Mouse (Mus musculus): ENCODE data around the gene Tmc8. TPM values are rescaled to one million over a fixed set of nuclear protein-coding genes. Genes with fewer than 3 reads are reported as not detected.

The Tmc8 gene
- polyA plus RNA-seq, 1 experiment, result 5.3 TPM

GRCm38 (mm10) chr11:117839021-117839420, 57.1 kb downstream of the Tmc8 start:
- Histone ChIP-seq H3K4me1 (ENCODE audit: control insufficient read depth, insufficient read depth, low read length) (peaks cover 14% of the 10 kb centered on the region; the same call in 1 of the 2 replicates), H3K27me3 (replicated peaks; ENCODE audit: control insufficient read depth, insufficient read depth, low read length) (no peaks in the 10 kb centered on the region), H3K4me3 (ENCODE audit: insufficient read depth, low read depth, low read length) (no peak overlapping the region), H3K27ac (ENCODE audit: insufficient read depth, low read depth, low read length) (peak overlapping the region; percentile 41), H3K36me3 (ENCODE audit: control insufficient read depth, insufficient read depth, low read length) (no peaks in the 10 kb centered on the region)
- TF ChIP-seq CTCF (conservative IDR thresholded peaks at IDR 0.05; ENCODE audit: insufficient read depth, insufficient read length, low read depth, low read length), result no peak
- no peak for TF ChIP-seq POLR2A (IDR thresholded peaks at IDR 0.05; ENCODE audit: low read depth, low read length)
- 100% methylated on average over 1 of the region's 1 CpGs for WGBS
- no peak for DNase-seq

GRCm38 (mm10) chr11:117840910-117841309, 59.0 kb downstream of the Tmc8 start:
- 31% methylated on average over 1 of the region's 1 CpGs for WGBS
- no peak for DNase-seq
- Histone ChIP-seq H3K27ac (ENCODE audit: insufficient read depth, low read depth, low read length) (no peak overlapping the region), H3K27me3 (replicated peaks; ENCODE audit: control insufficient read depth, insufficient read depth, low read length) (no peaks in the 10 kb centered on the region), H3K4me3 (ENCODE audit: insufficient read depth, low read depth, low read length) (no peak overlapping the region), H3K36me3 (ENCODE audit: control insufficient read depth, insufficient read depth, low read length) (no peaks in the 10 kb centered on the region), H3K4me1 (ENCODE audit: control insufficient read depth, insufficient read depth, low read length) (peaks cover 15% of the 10 kb centered on the region)
- no peak for TF ChIP-seq CTCF (conservative IDR thresholded peaks at IDR 0.05; ENCODE audit: insufficient read depth, insufficient read length, low read depth, low read length)
- no peak for TF ChIP-seq POLR2A (IDR thresholded peaks at IDR 0.05; ENCODE audit: low read depth, low read length)

Other genes starting within 250 kb of the Tmc8 start
- 14.9 and 16.8 TPM in 2 replicates for gene Tnrc6c, start 127.8 kb upstream of the Tmc8 start, polyA plus RNA-seq (2012; rRNA removed)
- 41.2 and 48.4 TPM in 2 replicates for gene Tmc6, start 122 bp downstream of the Tmc8 start, polyA plus RNA-seq (2012; rRNA removed)
- 0.09 TPM in 1 of 2 replicates, not detected in the other for gene 6030468B19Rik, start 15.6 kb downstream of the Tmc8 start, polyA plus RNA-seq (2012; rRNA removed)
- 0.18 and 0.22 TPM in 2 replicates for gene Gm20708, start 27.6 kb downstream of the Tmc8 start, polyA plus RNA-seq (2012; rRNA removed)
- 150 and 155 TPM in 2 replicates for gene Syngr2, start 27.6 kb downstream of the Tmc8 start, polyA plus RNA-seq (2012; rRNA removed)
- 85.6 and 89.7 TPM in 2 replicates for gene Afmid, start 43.8 kb downstream of the Tmc8 start, polyA plus RNA-seq (2012; rRNA removed)
- gene Tk1, start 44.0 kb downstream of the Tmc8 start, polyA plus RNA-seq (2012; rRNA removed), result 15.5 and 15.8 TPM in 2 replicates
- gene Birc5, start 67.2 kb downstream of the Tmc8 start, polyA plus RNA-seq (2012; rRNA removed), result 0.75 and 1.3 TPM in 2 replicates
- gene Tmem235, start 78.7 kb downstream of the Tmc8 start, polyA plus RNA-seq (2012; rRNA removed), result 0.08 and 0.10 TPM in 2 replicates
- gene Tha1, start 91.4 kb downstream of the Tmc8 start, polyA plus RNA-seq (2012; rRNA removed), result 14.9 and 20.1 TPM in 2 replicates
- gene Socs3, start 188.0 kb downstream of the Tmc8 start, polyA plus RNA-seq (2012; rRNA removed), result 4.3 and 5.0 TPM in 2 replicates
- gene Pgs1, start 204.2 kb downstream of the Tmc8 start, polyA plus RNA-seq (2012; rRNA removed), result 29.7 and 30.4 TPM in 2 replicates

All from kidney, adult 2 months (tissue).